Mouse (Mus musculus): ENCODE data around the gene Ccdc114. TPM values are rescaled to one million over a fixed set of nuclear protein-coding genes. Genes with fewer than 3 reads are reported as not detected.
A peak's percentile ranks its signal among the peaks of the same experiment; 100 is the strongest.
"Not testable (repeated sequence)": the region's sequence is repeated elsewhere in the genome, so short reads cannot be mapped to it uniquely, and the experiment has no call there.

The Ccdc114 gene
- polyA plus RNA-seq, 1 experiment from 2014 or later: 4.3 TPM

DNA sequence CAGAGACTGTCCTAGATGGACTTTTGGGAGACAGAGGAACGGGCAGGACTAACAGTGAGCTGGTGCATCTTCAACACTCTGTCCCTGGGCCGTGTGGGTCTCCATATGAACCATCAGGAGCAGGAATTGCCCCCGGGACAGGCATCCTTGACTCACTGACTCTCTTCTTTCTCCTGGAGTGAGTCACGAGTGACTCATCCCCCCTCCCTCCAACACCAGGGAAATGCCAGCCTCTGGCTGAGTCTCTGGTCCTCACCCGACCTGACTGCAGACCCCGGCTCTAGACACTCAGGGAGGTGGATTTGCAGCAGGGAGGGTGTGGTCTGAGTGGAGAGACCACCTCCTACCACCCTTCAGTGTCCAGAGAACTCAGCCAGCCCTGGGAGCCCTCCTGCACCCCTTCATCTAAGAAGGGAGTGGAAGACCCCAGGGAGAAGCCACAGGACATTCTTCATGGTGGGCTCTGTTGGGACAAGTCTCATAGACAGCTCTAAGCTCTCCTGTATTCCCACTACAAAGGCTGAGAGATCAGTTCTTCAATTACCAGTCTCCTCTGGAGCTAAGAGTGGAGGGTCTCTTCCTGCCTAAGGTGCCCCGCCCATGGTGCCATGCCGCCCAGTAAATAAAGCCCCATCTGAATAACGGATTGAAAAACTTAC is 3.2 kb upstream of the Ccdc114 start:
- peak overlapping the region; percentile 93 for H3K27ac ChIP-seq (ENCODE audit: low read depth)
- 13% methylated on average over 9 of the region's 9 CpGs for WGBS
- H3K9me3 ChIP-seq (ENCODE audit: control insufficient read depth, low read length): no peaks in the 10 kb centered on the region
- no peaks in the 10 kb centered on the region for H3K27me3 ChIP-seq (replicated peaks; ENCODE audit: control insufficient read depth, insufficient read depth, low read length)
- H3K9ac ChIP-seq (ENCODE audit: low read length): peak overlapping the region; percentile 58
- H3K4me2 ChIP-seq (ENCODE audit: low read length): peak overlapping the region; percentile 60
- ATAC-seq (replicated peaks; ENCODE audit: low FRiP score, low TSS enrichment, low read depth): no peak
- peaks cover 64% of the 10 kb centered on the region for H3K4me1 ChIP-seq (replicated peaks; ENCODE audit: control insufficient read depth, insufficient read depth, low read length)
- H3K36me3 ChIP-seq (ENCODE audit: control insufficient read depth, insufficient read depth, low read length): peaks cover 9% of the 10 kb centered on the region; the same call in 1 of the 2 replicates
- peak; percentile 59 for DNase-seq (ENCODE audit: low spot score)
- peak overlapping the region; percentile 60 for H3K4me3 ChIP-seq (ENCODE audit: low read depth, low read length)

DNA sequence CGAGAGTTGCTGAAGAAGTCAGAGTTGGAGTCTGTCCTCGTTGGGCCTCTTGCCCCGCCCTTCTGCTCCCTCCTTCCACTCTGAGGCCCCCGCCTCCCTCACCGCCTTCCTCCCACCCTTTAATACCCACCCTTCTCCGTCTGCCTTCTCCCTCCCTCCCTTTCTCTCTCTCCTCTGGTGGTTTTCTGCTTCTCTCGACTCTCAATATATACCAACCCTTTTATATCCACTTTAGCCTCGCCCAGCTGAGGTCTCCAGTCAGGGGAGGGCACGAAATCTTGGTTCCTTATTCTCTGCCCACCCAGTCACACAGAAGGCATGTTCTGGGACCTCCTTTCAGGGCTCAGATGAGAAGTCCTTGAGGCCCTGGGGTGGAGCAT is 2.6 kb upstream of the Ccdc114 start, which contains the start of gene Emp3:
TSS of gene Emp3 (minus strand) at position 163 of the 380 bp plus-strand sequence.
- Histone ChIP-seq H3K4me2 (ENCODE audit: low read length) (peak within 1 kb of the TSS; percentile 60), H3K36me3 (ENCODE audit: control insufficient read depth, insufficient read depth, low read length) (peaks cover 9% of the 10 kb centered on the region; the same call in 1 of the 2 replicates), H3K9ac (ENCODE audit: low read length) (peak within 1 kb of the TSS; percentile 58), H3K4me3 (ENCODE audit: low read depth, low read length) (peak within 1 kb of the TSS; percentile 60), H3K4me1 (replicated peaks; ENCODE audit: control insufficient read depth, insufficient read depth, low read length) (peaks cover 59% of the 10 kb centered on the region), H3K27ac (ENCODE audit: low read depth) (peak within 1 kb of the TSS; percentile 93), H3K27me3 (replicated peaks; ENCODE audit: control insufficient read depth, insufficient read depth, low read length) (no peaks in the 10 kb centered on the region), H3K9me3 (ENCODE audit: control insufficient read depth, low read length) (no peaks in the 10 kb centered on the region)
- ATAC-seq (replicated peaks; ENCODE audit: low FRiP score, low TSS enrichment, low read depth) (no peak), DNase-seq (ENCODE audit: low spot score) (peak; percentile 69)
- WGBS: 11% methylated on average over 9 of the region's 9 CpGs

DNA sequence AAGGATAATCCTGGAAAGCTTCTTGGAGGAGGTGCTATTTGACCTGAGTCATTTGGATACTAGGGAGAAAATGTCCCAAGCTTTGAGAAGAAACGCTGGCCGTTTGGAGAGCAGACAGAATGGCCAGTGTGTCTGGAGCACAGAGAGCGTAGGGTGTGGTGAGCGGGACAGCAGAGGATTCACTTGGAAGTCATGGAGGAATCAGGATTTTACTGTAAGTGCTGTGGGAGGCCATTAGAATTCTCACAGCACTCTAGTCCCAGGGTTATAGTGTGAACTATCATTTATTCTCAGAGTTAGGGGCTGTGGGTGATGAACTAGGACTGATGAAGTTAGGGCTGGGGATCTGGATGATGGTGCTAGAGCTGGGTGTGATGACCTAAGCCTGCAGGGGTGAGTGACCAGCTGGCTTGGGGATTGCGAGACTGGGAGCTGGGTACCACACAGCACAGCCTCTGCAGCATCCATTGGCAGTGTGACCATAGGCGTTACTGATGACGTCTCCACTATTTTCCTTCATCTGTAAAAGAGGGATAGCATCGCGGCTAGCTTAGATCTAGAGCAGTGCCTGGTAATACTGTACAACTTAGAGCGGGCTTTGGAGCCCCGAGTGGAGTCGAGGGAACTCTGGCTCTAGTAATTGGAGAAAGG is 1.8 kb upstream of the Ccdc114 start:
- Histone ChIP-seq H3K9ac (ENCODE audit: low read length) (peak overlapping the region; percentile 34; the same call in 1 of the 2 replicates), H3K4me3 (ENCODE audit: low read depth, low read length) (no peak overlapping the region), H3K27me3 (replicated peaks; ENCODE audit: control insufficient read depth, insufficient read depth, low read length) (no peaks in the 10 kb centered on the region), H3K4me2 (ENCODE audit: low read length) (peak overlapping the region; percentile 57), H3K9me3 (ENCODE audit: control insufficient read depth, low read length) (no peaks in the 10 kb centered on the region), H3K27ac (ENCODE audit: low read depth) (peak overlapping the region; percentile 93), H3K36me3 (ENCODE audit: control insufficient read depth, insufficient read depth, low read length) (peaks cover 9% of the 10 kb centered on the region; the same call in 1 of the 2 replicates), H3K4me1 (replicated peaks; ENCODE audit: control insufficient read depth, insufficient read depth, low read length) (peaks cover 52% of the 10 kb centered on the region)
- DNase-seq (ENCODE audit: low spot score): no peak
- WGBS: 79% methylated on average over 12 of the region's 12 CpGs
- ATAC-seq (replicated peaks; ENCODE audit: low FRiP score, low TSS enrichment, low read depth): no peak

DNA sequence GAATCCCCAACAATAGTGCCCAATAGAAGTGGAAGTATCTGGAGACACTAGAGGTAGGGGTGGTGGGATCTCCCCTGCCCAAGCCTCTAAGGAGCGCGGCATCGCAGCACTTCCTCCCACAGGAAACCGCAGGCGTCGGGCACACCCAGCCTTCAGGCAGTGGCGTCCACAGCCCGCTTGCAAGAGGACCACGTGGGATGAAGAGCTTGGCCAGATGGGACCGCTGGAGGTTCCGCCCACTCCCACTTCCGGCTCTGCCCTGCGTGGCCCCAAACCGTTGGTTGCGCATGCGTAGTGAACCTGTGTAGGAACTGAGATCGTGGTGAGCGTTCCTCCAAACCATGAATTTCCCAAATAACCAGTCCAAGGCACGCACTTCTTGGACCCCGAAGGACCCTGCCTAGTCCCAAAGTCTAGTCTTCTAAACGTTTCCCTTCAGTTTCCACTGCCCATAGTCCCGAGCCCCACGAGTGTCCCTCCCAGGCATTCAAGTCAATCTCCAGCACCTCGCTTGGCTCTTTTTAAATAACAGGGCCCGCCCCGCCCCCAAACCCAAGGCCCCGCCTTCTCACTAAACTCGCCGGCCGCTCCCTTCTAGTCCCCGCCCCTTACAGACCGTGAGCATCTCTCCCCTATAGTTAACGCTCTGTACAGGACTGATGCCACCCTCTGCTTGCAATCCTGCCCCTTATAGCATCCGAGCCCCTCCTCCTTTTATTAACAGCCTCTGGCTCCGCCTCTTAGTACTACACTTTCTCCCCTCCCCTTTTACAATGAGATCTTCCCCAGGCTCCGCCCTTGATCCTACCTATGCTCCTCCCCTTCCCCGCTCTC is 727 bp upstream of the Ccdc114 start:
- peak overlapping the region; percentile 57 for H3K4me2 ChIP-seq (ENCODE audit: low read length)
- peak overlapping the region; percentile 93 for H3K27ac ChIP-seq (ENCODE audit: low read depth)
- peaks cover 41% of the 10 kb centered on the region for H3K4me1 ChIP-seq (replicated peaks; ENCODE audit: control insufficient read depth, insufficient read depth, low read length)
- no peaks in the 10 kb centered on the region for H3K9me3 ChIP-seq (ENCODE audit: control insufficient read depth, low read length)
- ATAC-seq (replicated peaks; ENCODE audit: low FRiP score, low TSS enrichment, low read depth): peak; percentile 88
- DNase-seq (ENCODE audit: low spot score): peak; percentile 96
- H3K4me3 ChIP-seq (ENCODE audit: low read depth, low read length): peak overlapping the region; percentile 41
- WGBS: under 1% methylated on average over 37 of the region's 37 CpGs
- no peaks in the 10 kb centered on the region for H3K27me3 ChIP-seq (replicated peaks; ENCODE audit: control insufficient read depth, insufficient read depth, low read length)
- peak overlapping the region; percentile 35 for H3K9ac ChIP-seq (ENCODE audit: low read length)
- peaks cover 6% of the 10 kb centered on the region; the same call in 1 of the 2 replicates for H3K36me3 ChIP-seq (ENCODE audit: control insufficient read depth, insufficient read depth, low read length)

DNA sequence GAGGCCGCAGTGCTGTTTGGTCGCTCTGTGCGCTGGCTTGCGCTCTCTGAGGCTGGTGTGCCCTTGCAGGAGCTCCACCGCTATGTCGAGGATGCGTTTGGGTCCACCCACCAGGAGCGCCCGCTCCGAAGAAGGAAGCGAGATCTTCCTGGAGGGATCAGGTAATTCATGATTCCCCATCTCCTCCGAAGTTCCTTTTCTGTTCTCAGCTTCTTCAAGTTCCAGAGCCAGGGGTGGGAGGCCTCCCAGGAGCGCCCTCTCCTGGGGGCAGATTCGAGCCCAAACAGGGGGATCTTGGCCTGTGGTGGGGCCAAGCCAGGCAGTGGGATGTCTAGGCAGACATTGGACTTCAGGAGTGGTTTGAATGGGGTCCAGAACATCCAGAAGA is 551 bp downstream of the Ccdc114 start:
- WGBS: 16% methylated on average over 14 of the region's 14 CpGs
- peak; percentile 61 for DNase-seq (ENCODE audit: low spot score)

DNA sequence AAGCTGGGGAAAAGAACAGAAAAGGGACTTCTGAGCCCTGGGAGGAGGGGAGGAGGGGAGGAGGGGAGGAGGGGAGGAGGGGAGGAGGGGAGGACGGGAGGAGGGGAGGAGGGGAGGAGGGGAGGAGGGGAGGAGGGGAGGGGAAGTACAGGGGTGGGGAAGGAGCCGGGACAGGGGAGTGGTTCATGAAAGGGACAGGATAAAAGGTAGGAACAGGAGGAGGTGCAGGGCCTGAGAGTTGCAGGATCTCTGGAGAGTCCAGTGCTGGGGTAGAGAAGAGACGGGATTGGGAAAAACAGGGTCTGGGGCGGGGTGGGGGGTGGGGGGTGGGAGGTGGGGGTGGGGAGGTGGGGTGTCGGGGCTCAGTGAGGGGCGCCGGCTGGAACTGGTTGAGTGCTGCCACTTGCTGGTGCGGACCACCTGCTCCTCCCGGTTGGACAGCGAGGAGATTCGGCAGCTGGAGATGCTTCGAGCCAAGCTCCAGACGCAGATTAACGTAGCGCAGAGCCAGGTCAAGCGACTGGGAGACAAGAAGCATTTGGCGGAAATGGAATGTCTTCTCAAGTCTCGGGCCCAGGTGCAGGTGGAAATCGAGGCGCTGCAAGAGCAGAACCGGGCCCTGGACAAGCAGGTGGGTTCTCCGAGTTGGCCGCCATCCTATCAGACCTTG is 4.9 kb downstream of the Ccdc114 start:
- DNase-seq (ENCODE audit: low spot score) (no peak), ATAC-seq (replicated peaks; ENCODE audit: low FRiP score, low TSS enrichment, low read depth) (no peak)
- Histone ChIP-seq H3K4me1 (replicated peaks; ENCODE audit: control insufficient read depth, insufficient read depth, low read length) (no peaks in the 10 kb centered on the region; the same call in 1 of the 2 replicates), H3K27me3 (replicated peaks; ENCODE audit: control insufficient read depth, insufficient read depth, low read length) (no peaks in the 10 kb centered on the region), H3K36me3 (ENCODE audit: control insufficient read depth, insufficient read depth, low read length) (no peaks in the 10 kb centered on the region), H3K9ac (ENCODE audit: low read length) (no peak overlapping the region), H3K4me2 (ENCODE audit: low read length) (no peak overlapping the region; the same call in 1 of the 2 replicates), H3K9me3 (ENCODE audit: control insufficient read depth, low read length) (no peaks in the 10 kb centered on the region), H3K4me3 (ENCODE audit: low read depth, low read length) (no peak overlapping the region), H3K27ac (ENCODE audit: low read depth) (no peak overlapping the region)
- 16% methylated on average over 20 of the region's 23 CpGs for WGBS

More for the DNA sequence above, 551 bp downstream of the Ccdc114 start:
- Histone ChIP-seq H3K4me2 (ENCODE audit: low read length) (peak overlapping the region; percentile 57), H3K4me3 (ENCODE audit: low read depth, low read length) (peak overlapping the region; percentile 41), H3K27me3 (replicated peaks; ENCODE audit: control insufficient read depth, insufficient read depth, low read length) (no peaks in the 10 kb centered on the region), H3K4me1 (replicated peaks; ENCODE audit: control insufficient read depth, insufficient read depth, low read length) (peaks cover 32% of the 10 kb centered on the region), H3K27ac (ENCODE audit: low read depth) (peak overlapping the region; percentile 93; the same call in 1 of the 2 replicates), H3K36me3 (ENCODE audit: control insufficient read depth, insufficient read depth, low read length) (no peaks in the 10 kb centered on the region), H3K9ac (ENCODE audit: low read length) (peak overlapping the region; percentile 10; the same call in 1 of the 2 replicates), H3K9me3 (ENCODE audit: control insufficient read depth, low read length) (no peaks in the 10 kb centered on the region)
- no peak for ATAC-seq (replicated peaks; ENCODE audit: low FRiP score, low TSS enrichment, low read depth)

DNA sequence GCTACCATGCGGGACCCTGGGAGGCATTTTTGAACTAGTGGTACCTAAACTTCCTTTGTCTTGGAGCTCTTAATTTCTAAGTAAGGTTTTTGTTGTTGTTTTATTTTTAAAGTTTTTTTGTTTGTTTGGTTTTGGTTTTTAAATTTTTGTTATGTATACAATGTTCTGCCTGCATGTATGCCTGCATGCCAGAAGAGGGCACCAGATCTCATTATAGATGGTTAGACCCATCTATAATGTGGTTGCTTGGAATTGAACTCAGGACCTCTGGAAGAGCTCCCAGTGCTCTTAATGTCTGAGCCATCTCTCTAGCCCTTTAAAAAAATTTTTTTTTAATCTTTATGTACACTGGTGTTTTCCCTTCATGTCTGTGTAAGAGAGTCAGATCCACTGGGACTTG is 5.8 kb downstream of the Ccdc114 start:
- H3K36me3 ChIP-seq (ENCODE audit: control insufficient read depth, insufficient read depth, low read length): no peaks in the 10 kb centered on the region
- no peak overlapping the region for H3K4me2 ChIP-seq (ENCODE audit: low read length)
- no peaks in the 10 kb centered on the region for H3K27me3 ChIP-seq (replicated peaks; ENCODE audit: control insufficient read depth, insufficient read depth, low read length)
- H3K4me1 ChIP-seq (replicated peaks; ENCODE audit: control insufficient read depth, insufficient read depth, low read length): no peaks in the 10 kb centered on the region
- WGBS: 89% methylated on average over 1 of the region's 1 CpGs
- no peak for ATAC-seq (replicated peaks; ENCODE audit: low FRiP score, low TSS enrichment, low read depth)
- no peak overlapping the region for H3K4me3 ChIP-seq (ENCODE audit: low read depth, low read length)
- H3K9ac ChIP-seq (ENCODE audit: low read length): no peak overlapping the region
- no peaks in the 10 kb centered on the region for H3K9me3 ChIP-seq (ENCODE audit: control insufficient read depth, low read length)
- DNase-seq (ENCODE audit: low spot score): no peak
- no peak overlapping the region for H3K27ac ChIP-seq (ENCODE audit: low read depth)

DNA sequence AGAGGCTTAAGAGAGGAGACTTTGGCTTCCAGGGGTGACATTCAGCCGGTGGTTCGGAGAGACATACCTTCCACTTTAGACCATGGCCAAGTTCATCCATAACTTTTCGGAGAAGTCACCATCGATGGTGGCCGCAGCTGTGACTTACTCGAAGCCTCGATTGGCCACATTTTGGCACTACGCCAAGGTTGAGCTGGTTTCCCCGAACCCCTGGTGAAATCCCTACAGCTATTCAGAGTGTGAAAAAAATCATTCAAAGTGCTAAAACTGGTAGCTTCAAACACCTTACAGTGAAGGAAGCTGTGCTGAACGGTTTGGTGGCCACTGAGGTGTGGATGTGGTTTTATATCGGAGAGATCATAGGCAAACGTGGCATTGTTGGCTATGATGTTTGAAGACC is 9.9 kb downstream of the Ccdc114 start:
- H3K27me3 ChIP-seq (replicated peaks; ENCODE audit: control insufficient read depth, insufficient read depth, low read length); H3K36me3 ChIP-seq (ENCODE audit: control insufficient read depth, insufficient read depth, low read length); H3K4me3 ChIP-seq (ENCODE audit: low read depth, low read length); DNase-seq (ENCODE audit: low spot score); H3K9me3 ChIP-seq (ENCODE audit: control insufficient read depth, low read length); H3K27ac ChIP-seq (ENCODE audit: low read depth); ATAC-seq (replicated peaks; ENCODE audit: low FRiP score, low TSS enrichment, low read depth); H3K4me1 ChIP-seq (replicated peaks; ENCODE audit: control insufficient read depth, insufficient read depth, low read length); H3K4me2 ChIP-seq (ENCODE audit: low read length); H3K9ac ChIP-seq (ENCODE audit: low read length): not testable (repeated sequence)
- WGBS: 93% methylated on average over 12 of the region's 12 CpGs
